Mouse (Mus musculus) liver, embryonic 11.5 days (tissue): ENCODE results near the gene Ghr. TPM values are rescaled to one million over a fixed set of nuclear protein-coding genes. Genes with fewer than 3 reads are reported as not detected.

Source experiments
- ATAC-seq: fragments of 200-750 bp; cut with Nextera tagmentation; replicated peaks from 2 replicates; pipeline ENCODE4 v1.8.0; 2017; ENCODE audit warnings: moderate number of reproducible peaks, mild to moderate bottlenecking, moderate TSS enrichment, moderate library complexity; ENCODE audit not compliant: low FRiP score
- DNase-seq: peaks from one replicate; pipeline ENCODE4 v3.0.0-alpha.2; 2017; ENCODE audit warnings: low spot score
- H3K27ac ChIP-seq: fragments of 300-500 bp; sonication (generic); 2 replicates; pipeline ENCODE4 v1.5.1; 2014; ENCODE audit warnings: mild to moderate bottlenecking, low read depth, low read length, control low read depth
- H3K27me3 ChIP-seq: fragments of 300-500 bp; sonication (generic); replicated peaks from 2 replicates; pipeline ENCODE4 v1.6.1; 2014; ENCODE audit warnings: low read length, mixed read lengths; ENCODE audit not compliant: control insufficient read depth, insufficient read depth
- H3K36me3 ChIP-seq: fragments of 300-500 bp; sonication (generic); 2 replicates; pipeline ENCODE4 v1.6.1; 2014; ENCODE audit warnings: mild to moderate bottlenecking, low read length, moderate library complexity, mixed read lengths; ENCODE audit not compliant: control insufficient read depth, insufficient read depth
- H3K4me1 ChIP-seq: fragments of 300-500 bp; sonication (generic); replicated peaks from 2 replicates; pipeline ENCODE4 v1.6.1; 2014; ENCODE audit warnings: low read length, mixed read lengths; ENCODE audit not compliant: control insufficient read depth, insufficient read depth
- H3K4me2 ChIP-seq: fragments of 300-500 bp; sonication (generic); 2 replicates; pipeline ENCODE4 v1.6.1; 2014; ENCODE audit warnings: mild to moderate bottlenecking, control low read depth, moderate library complexity
- H3K4me3 ChIP-seq: fragments of 300-500 bp; sonication (generic); 2 replicates; pipeline ENCODE4 v1.5.1; 2014; ENCODE audit warnings: low read depth, low read length, control low read depth
- H3K9ac ChIP-seq: fragments of 300-500 bp; sonication (generic); 2 replicates; pipeline ENCODE4 v1.6.1; 2014; ENCODE audit warnings: low read depth, low read length, control low read depth
- H3K9me3 ChIP-seq: fragments of 300-500 bp; sonication (generic); 2 replicates; pipeline ENCODE4 v1.6.1; 2016; ENCODE audit warnings: low read length, inconsistent platforms, mixed read lengths; ENCODE audit not compliant: control insufficient read depth
- WGBS: fragments of 180-500 bp; shearing (Covaris S2); extraction: QIAGEN DNeasy Blood & Tissue Kit; methylation state at CpG from one replicate; pipeline ENCODE4 v1.1.7; 2014; 5-methylcytosine and 5-hydroxymethylcytosine counted together
- polyA plus RNA-seq: library from polyadenylated mRNA; unstranded; fragments of >200 nt; fragmentation: Nextera tagmentation; extraction: Ambion mirVana; gene quantifications from 2 replicates; pipeline ENCODE4 v1.2.1, GENCODE M21; 2014

The Ghr gene
- polyA plus RNA-seq, 1 experiment from 2014 or later, result 38.2 TPM

DNA sequence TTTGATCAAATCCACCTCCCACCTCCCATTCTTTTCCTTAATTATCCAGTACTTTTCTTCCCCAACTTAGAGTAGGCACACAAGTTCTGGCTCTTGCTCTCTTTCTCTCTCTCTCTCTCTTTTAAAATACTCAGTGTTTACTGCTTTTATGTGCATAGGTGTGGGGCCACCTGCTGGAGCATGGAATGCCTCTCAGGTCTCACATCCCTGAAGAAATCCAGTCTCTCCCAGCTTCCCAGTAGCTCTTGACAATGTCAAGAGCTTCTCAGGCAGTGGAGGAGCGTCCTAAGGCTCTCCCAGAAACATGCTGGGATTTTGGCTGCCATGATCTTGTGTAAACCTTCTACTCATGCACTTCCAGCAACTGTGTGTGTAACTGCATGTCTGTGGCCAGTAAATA lies 253.0 kb downstream of the Ghr start:
- WGBS, result 74% methylated on average over 1 of the region's 1 CpGs
- H3K9ac ChIP-seq, result no peak overlapping the region
- no peaks in the 10 kb centered on the region for H3K27me3 ChIP-seq
- no peak overlapping the region for H3K27ac ChIP-seq
- no peak overlapping the region for H3K4me3 ChIP-seq
- peaks cover 3% of the 10 kb centered on the region; the same call in 1 of the 2 replicates for H3K36me3 ChIP-seq
- no peaks in the 10 kb centered on the region for H3K9me3 ChIP-seq
- DNase-seq (no peak), ATAC-seq (no peak)
- no peaks in the 10 kb centered on the region for H3K4me1 ChIP-seq
- no peak overlapping the region for H3K4me2 ChIP-seq

DNA sequence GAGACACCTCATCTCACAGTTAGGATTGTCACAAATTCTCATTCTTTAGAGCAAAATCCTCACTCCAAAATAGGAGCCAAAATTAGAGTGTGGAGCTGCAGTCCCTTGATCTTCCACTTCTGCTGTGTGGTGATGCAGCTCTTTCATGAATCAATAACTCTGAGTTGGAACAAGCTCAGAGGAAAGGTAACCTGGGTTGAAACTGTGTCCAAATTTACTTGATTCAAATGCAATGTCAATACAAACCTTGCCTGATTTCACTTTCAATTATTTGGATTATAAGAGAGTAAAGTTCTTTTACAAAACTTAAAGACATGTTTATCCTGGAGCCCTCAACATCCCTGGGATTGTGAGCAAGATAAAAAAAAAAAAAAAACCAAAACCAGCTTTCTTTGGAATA lies 260.3 kb downstream of the Ghr start:
- no peaks in the 10 kb centered on the region for H3K36me3 ChIP-seq
- H3K9me3 ChIP-seq, result no peaks in the 10 kb centered on the region
- ATAC-seq, result no peak

DNA sequence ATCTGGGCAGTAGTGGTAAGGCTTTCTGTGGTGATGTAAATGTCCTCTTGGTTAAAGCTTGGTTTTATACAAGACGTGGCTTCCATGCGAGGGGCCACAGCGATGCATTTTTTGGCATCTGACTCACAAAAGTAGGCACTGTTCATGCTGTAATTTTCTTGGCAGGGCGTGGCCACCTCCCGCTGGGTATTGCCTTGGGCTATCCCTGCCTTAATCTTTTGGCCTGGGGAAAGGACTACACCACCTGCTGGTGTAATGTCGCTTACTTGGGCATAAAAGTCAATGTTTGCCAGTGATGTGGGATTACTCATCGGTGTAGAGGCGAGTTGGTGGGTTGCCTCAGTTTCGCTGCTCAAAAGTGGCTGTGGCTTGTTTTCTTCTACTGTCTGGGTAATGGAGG lies 263.4 kb downstream of the Ghr start:
- ATAC-seq (no peak), DNase-seq (no peak)
- Histone ChIP-seq H3K4me1 (no peaks in the 10 kb centered on the region), H3K27me3 (no peaks in the 10 kb centered on the region), H3K9me3 (no peaks in the 10 kb centered on the region), H3K4me2 (no peak overlapping the region), H3K9ac (no peak overlapping the region), H3K4me3 (no peak overlapping the region), H3K36me3 (no peaks in the 10 kb centered on the region), H3K27ac (no peak overlapping the region)
- 83% methylated on average over 9 of the region's 9 CpGs for WGBS

More for the DNA sequence above, 260.3 kb downstream of the Ghr start:
- Histone ChIP-seq H3K4me1 (no peaks in the 10 kb centered on the region), H3K4me3 (no peak overlapping the region), H3K9ac (no peak overlapping the region), H3K4me2 (no peak overlapping the region), H3K27ac (no peak overlapping the region), H3K27me3 (no peaks in the 10 kb centered on the region)
- no peak for DNase-seq

DNA sequence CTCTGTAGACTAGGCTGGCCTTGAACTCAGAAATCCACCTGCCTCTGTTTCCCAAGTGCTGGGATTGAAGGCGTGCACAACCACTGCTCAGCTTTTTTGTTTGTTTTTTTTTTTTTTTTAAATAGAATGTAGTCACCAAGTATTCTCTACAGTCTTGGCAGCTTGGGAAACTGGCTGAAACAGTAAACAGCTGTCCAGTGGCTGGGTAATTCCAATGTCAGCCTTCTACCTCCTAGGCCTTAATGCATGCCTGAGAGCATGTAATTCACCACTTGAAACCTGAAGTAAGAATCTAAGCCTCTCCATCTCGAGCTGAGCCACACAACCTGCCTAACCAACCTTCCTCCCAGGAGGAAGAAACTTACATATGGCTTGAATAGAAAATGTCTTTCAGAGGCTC lies 266.7 kb downstream of the Ghr start:
- Histone ChIP-seq H3K4me3 (no peak overlapping the region), H3K4me1 (no peaks in the 10 kb centered on the region), H3K27me3 (no peaks in the 10 kb centered on the region), H3K27ac (no peak overlapping the region), H3K9me3 (no peaks in the 10 kb centered on the region), H3K4me2 (no peak overlapping the region), H3K36me3 (no peaks in the 10 kb centered on the region), H3K9ac (no peak overlapping the region)
- no peak for DNase-seq
- ATAC-seq, result no peak
- 69% methylated on average over 2 of the region's 2 CpGs for WGBS

DNA sequence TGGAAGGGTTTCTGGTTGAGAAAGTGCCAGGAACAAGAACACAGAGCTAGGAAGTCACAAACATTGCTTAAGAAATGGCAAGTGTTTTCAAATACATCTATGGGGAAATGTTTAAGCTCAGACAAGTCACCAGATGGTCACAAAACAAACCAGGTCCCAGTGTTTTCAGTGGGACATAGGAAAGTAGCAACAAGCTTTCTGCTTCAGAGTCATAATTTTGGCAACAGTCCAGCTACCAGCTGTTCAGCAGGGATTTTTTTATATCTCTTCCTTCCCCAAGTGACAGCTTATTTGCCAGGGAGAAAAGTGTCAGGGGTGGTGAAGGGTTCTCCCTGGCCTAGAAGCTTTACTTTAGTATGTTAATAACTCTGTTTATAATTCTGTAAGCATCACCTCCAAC lies 270.4 kb downstream of the Ghr start:
- no peak overlapping the region for H3K4me3 ChIP-seq
- no peaks in the 10 kb centered on the region for H3K27me3 ChIP-seq
- DNase-seq, result no peak
- H3K4me1 ChIP-seq, result no peaks in the 10 kb centered on the region
- no peak overlapping the region for H3K4me2 ChIP-seq
- no peak overlapping the region for H3K9ac ChIP-seq
- no peak overlapping the region for H3K27ac ChIP-seq
- H3K36me3 ChIP-seq, result no peaks in the 10 kb centered on the region
- no peaks in the 10 kb centered on the region for H3K9me3 ChIP-seq
- no peak for ATAC-seq

- H3K36me3 ChIP-seq, result no peaks in the 10 kb centered on the region
- WGBS, result 80% methylated on average over 3 of the region's 3 CpGs
- H3K9me3 ChIP-seq, result no peaks in the 10 kb centered on the region
- no peak overlapping the region for H3K27ac ChIP-seq
- H3K4me1 ChIP-seq, result no peaks in the 10 kb centered on the region
- H3K9ac ChIP-seq, result no peak overlapping the region
- ATAC-seq (no peak), DNase-seq (no peak)
- no peak overlapping the region for H3K4me3 ChIP-seq
- no peak overlapping the region for H3K4me2 ChIP-seq
- H3K27me3 ChIP-seq, result no peaks in the 10 kb centered on the region
Measured at GRCm38 (mm10) chr15:3309856-3310255, 273.4 kb downstream of the Ghr start.

DNA sequence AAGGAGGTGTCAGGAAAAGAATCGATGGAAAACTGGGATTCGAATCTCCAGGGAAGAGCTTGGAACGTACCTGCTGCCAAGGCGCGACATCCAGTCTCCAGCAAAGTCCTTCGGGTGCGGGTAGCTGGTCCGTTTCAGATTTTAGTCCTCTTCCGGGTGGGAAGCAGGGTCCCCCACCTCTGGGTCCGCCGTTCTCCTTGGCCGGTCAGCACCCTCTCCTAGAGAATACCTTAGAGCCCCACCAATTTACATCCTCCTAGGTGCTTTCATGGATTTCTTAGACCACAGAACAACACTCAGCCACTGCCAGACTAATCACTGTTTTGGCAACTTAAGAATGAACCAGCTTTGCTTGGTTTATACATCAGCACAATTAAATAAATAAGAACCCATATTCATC lies 279.9 kb downstream of the Ghr start, which contains the start of gene Ccdc152:
Ccdc152 (minus strand) TSS at position 101 of the 400 bp plus-strand sequence.
- WGBS, result 77% methylated on average over 12 of the region's 12 CpGs

GRCm38 (mm10) chr15:3300361-3301100 lies 282.8 kb downstream of the Ghr start:
- no peaks in the 10 kb centered on the region for H3K36me3 ChIP-seq
- H3K4me2 ChIP-seq, result no peak overlapping the region
- H3K4me1 ChIP-seq, result no peaks in the 10 kb centered on the region
- ATAC-seq (no peak), DNase-seq (no peak)
- H3K9ac ChIP-seq, result no peak overlapping the region
- H3K9me3 ChIP-seq, result no peaks in the 10 kb centered on the region
- 79% methylated on average over 4 of the region's 4 CpGs for WGBS
- H3K27ac ChIP-seq, result no peak overlapping the region
- no peak overlapping the region for H3K4me3 ChIP-seq
- H3K27me3 ChIP-seq, result no peaks in the 10 kb centered on the region

More for the DNA sequence above, 279.9 kb downstream of the Ghr start, which contains the start of gene Ccdc152:
- Histone ChIP-seq H3K27ac (no peak within 1 kb of the TSS), H3K27me3 (no peaks in the 10 kb centered on the region), H3K36me3 (no peaks in the 10 kb centered on the region), H3K4me1 (no peaks in the 10 kb centered on the region), H3K9ac (no peak within 1 kb of the TSS), H3K9me3 (no peaks in the 10 kb centered on the region), H3K4me2 (no peak within 1 kb of the TSS), H3K4me3 (no peak within 1 kb of the TSS)
- DNase-seq (no peak), ATAC-seq (no peak)

- no peaks in the 10 kb centered on the region for H3K36me3 ChIP-seq
- WGBS, result 78% methylated on average over 8 of the region's 8 CpGs
- no peak for DNase-seq
Measured at GRCm38 (mm10) chr15:3297615-3298014, 285.7 kb downstream of the Ghr start.

More at GRCm38 (mm10) chr15:3297615-3298014, 285.7 kb downstream of the Ghr start:
- H3K4me1 ChIP-seq, result no peaks in the 10 kb centered on the region
- no peak for ATAC-seq
- no peaks in the 10 kb centered on the region for H3K9me3 ChIP-seq
- no peaks in the 10 kb centered on the region for H3K27me3 ChIP-seq
- H3K4me2 ChIP-seq, result no peak overlapping the region
- H3K4me3 ChIP-seq, result no peak overlapping the region
- H3K27ac ChIP-seq, result no peak overlapping the region
- no peak overlapping the region for H3K9ac ChIP-seq
